Mouse (Mus musculus) liver, embryonic 15.5 days (tissue): ENCODE measurements at regions not wholly inside any gene's neighbourhood (a gene's known extent, or its start where the extent isn't known, plus 50 kb on each side); places are given as distances from the start of the nearest gene placed in this dataset.

Experiments used
- ATAC-seq: fragments of 200-750 bp; cut with Nextera tagmentation; 2 replicates; pipeline ENCODE4 v1.8.0; 2017; ENCODE audit warnings: moderate number of reproducible peaks, mild to moderate bottlenecking, moderate library complexity; ENCODE audit not compliant: insufficient read depth
- H3K27ac ChIP-seq: fragments of 300-500 bp; sonication (generic); replicated peaks from 2 replicates; pipeline ENCODE4 v1.5.1; 2015; ENCODE audit warnings: mild to moderate bottlenecking, inconsistent platforms
- H3K27me3 ChIP-seq: fragments of 300-500 bp; sonication (generic); 2 replicates; pipeline ENCODE4 v1.6.1; 2015; ENCODE audit warnings: mild to moderate bottlenecking, inconsistent platforms
- H3K36me3 ChIP-seq: fragments of 300-500 bp; sonication (generic); replicated peaks from 2 replicates; pipeline ENCODE4 v1.6.1; 2015; ENCODE audit warnings: moderate library complexity, mild to moderate bottlenecking, inconsistent platforms
- H3K4me1 ChIP-seq: fragments of 300-500 bp; sonication (generic); replicated peaks from 2 replicates; pipeline ENCODE4 v1.6.1; 2015; ENCODE audit warnings: inconsistent platforms
- H3K4me2 ChIP-seq: fragments of 300-500 bp; sonication (generic); 2 replicates; pipeline ENCODE4 v1.6.1; 2015; ENCODE audit warnings: moderate library complexity, mild to moderate bottlenecking, inconsistent platforms
- H3K4me3 ChIP-seq: fragments of 300-500 bp; sonication (generic); replicated peaks from 2 replicates; pipeline ENCODE4 v1.5.1; 2015; ENCODE audit warnings: mild to moderate bottlenecking, inconsistent platforms
- H3K9ac ChIP-seq: fragments of 300-500 bp; sonication (generic); 2 replicates; pipeline ENCODE4 v1.6.1; 2015; ENCODE audit warnings: moderate library complexity, mild to moderate bottlenecking, inconsistent platforms
- H3K9me3 ChIP-seq: fragments of 300-500 bp; sonication (generic); replicated peaks from 2 replicates; pipeline ENCODE4 v1.6.1; 2016; ENCODE audit warnings: inconsistent platforms
- WGBS: fragments of 180-500 bp; shearing (Covaris S2); methylation state at CpG from one replicate; pipeline ENCODE4 v1.1.7; 2015; ENCODE audit warnings: mixed read lengths; ENCODE audit not compliant: insufficient replicate concordance; 5-methylcytosine and 5-hydroxymethylcytosine counted together

DNA sequence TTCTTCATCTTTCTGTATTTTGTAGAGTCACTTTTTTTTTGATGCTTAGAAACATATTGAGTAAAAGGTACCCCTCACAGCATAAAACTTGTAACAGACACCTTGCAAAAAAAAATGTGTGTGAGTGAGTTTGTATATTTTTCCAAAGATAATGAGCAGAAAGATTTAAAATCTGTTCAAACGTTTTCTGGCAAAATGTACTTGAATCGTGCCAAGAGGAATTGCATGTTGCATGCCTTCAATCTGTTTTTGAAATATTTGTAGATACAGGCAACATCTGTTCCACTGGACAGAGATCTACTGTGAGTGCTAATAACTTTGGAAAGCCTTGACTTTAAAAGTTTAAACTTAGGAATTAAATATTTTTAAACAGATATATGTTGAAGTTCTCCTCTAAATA, 143.5 kb upstream of the Ube2e3 start:
- H3K9ac ChIP-seq: no peak overlapping the region
- peaks cover 15% of the 10 kb centered on the region for H3K4me1 ChIP-seq
- H3K4me3 ChIP-seq: no peak overlapping the region
- no peak overlapping the region for H3K27ac ChIP-seq
- 42% methylated on average over 2 of the region's 2 CpGs for WGBS
- ATAC-seq: no peak
- no peak overlapping the region for H3K4me2 ChIP-seq
- H3K27me3 ChIP-seq: peaks cover 16% of the 10 kb centered on the region
- H3K36me3 ChIP-seq: no peaks in the 10 kb centered on the region
- H3K9me3 ChIP-seq: no peaks in the 10 kb centered on the region

DNA sequence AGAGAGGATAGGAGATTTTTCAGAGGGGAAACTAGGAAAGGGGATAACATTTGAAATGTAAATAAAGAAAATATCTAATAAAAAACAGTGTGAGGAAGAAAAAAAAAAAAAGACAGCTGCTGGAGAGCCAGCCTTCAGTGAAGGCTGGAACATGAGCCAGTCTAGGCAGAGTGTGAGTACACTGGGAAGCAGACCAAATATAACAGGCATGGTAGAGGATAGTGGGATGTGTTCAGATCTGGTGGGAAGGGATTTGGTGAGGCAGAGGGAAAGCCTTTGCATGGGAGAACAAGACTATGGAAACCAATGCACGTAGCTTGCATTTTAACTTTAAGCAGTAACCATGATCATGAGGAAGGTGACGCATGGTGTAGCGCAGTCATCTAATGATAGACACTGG, 144.5 kb upstream of the Ube2e3 start:
- no peak for ATAC-seq
- H3K4me3 ChIP-seq: no peak overlapping the region
- peaks cover 16% of the 10 kb centered on the region for H3K27me3 ChIP-seq
- no peaks in the 10 kb centered on the region for H3K36me3 ChIP-seq
- H3K9ac ChIP-seq: no peak overlapping the region
- H3K4me1 ChIP-seq: peaks cover 21% of the 10 kb centered on the region
- no peak overlapping the region for H3K27ac ChIP-seq
- no peaks in the 10 kb centered on the region for H3K9me3 ChIP-seq
- H3K4me2 ChIP-seq: no peak overlapping the region
- 94% methylated on average over 3 of the region's 3 CpGs for WGBS

DNA sequence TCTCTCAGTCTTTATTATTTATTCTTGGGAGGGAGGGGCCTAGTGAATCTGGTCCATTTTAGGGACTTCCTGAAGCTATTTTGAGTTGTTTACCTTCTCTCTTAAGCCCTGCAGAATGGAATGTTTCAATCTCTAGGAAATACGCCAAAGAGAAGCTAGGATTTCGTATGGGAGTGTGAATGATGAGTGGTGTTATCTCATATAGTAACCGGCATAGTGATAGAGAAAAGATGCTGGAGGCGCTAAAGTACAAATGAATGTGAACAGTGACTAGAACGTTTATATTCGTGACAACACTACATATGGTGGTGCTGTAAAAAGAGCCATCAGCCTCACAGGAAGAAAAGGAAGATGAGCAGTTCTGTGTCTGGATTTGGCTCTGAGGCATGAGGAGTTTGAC, 145.2 kb upstream of the Ube2e3 start:
- Histone ChIP-seq H3K4me3 (no peak overlapping the region), H3K9ac (no peak overlapping the region), H3K36me3 (no peaks in the 10 kb centered on the region), H3K27me3 (peaks cover 16% of the 10 kb centered on the region), H3K9me3 (no peaks in the 10 kb centered on the region), H3K4me2 (no peak overlapping the region), H3K4me1 (peaks cover 23% of the 10 kb centered on the region), H3K27ac (no peak overlapping the region)
- no peak for ATAC-seq
- WGBS: 77% methylated on average over 6 of the region's 6 CpGs

DNA sequence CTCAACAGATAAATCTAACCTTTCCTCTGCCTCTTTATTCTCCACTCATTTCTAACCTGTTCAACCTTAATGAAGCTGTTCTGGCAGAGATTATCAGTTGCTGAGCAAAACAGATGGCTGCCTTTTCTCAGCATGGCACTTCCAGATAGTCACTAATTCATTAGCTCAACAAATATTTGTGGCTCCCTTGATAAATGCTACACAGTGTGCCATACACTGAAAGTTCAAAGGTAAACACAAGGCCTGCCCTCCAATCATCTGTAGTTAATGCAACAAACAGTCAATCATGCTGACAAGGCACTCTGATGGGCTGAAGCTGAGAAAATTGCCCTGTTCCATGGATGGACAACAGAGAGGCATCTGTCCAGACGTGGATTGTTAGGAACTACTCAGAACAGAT, 149.4 kb upstream of the Ube2e3 start:
- Histone ChIP-seq H3K9me3 (no peaks in the 10 kb centered on the region), H3K4me1 (peaks cover 51% of the 10 kb centered on the region), H3K4me3 (0 out of 2 replicates have a peak overlapping the region, but pooled peaks have one; percentile 35), H3K27ac (peak overlapping the region; percentile 89), H3K4me2 (peak overlapping the region; percentile 45), H3K27me3 (peaks cover under 1% of the 10 kb centered on the region; the same call in 1 of the 2 replicates), H3K36me3 (no peaks in the 10 kb centered on the region), H3K9ac (0 out of 2 replicates have a peak overlapping the region, but pooled peaks have one; percentile 45)
- ATAC-seq: peak; percentile 88
- WGBS: 43% methylated on average over 1 of the region's 1 CpGs

GRCm38 (mm10) chr2:78716157-78716798, 151.6 kb upstream of the Ube2e3 start:
- H3K4me3 ChIP-seq: peak overlapping the region; percentile 39
- H3K4me1 ChIP-seq: peaks cover 51% of the 10 kb centered on the region
- 12% methylated on average over 7 of the region's 7 CpGs for WGBS
- H3K36me3 ChIP-seq: no peaks in the 10 kb centered on the region
- peak; percentile 90 for ATAC-seq
- peak overlapping the region; percentile 96 for H3K27ac ChIP-seq
- H3K9me3 ChIP-seq: no peaks in the 10 kb centered on the region
- H3K9ac ChIP-seq: peak overlapping the region; percentile 54
- H3K4me2 ChIP-seq: peak overlapping the region; percentile 68
- H3K27me3 ChIP-seq: no peaks in the 10 kb centered on the region

- Histone ChIP-seq H3K27me3 (peaks cover 11% of the 10 kb centered on the region; the same call in 1 of the 2 replicates), H3K9me3 (no peaks in the 10 kb centered on the region), H3K4me3 (no peak overlapping the region), H3K27ac (no peak overlapping the region), H3K4me2 (no peak overlapping the region), H3K9ac (no peak overlapping the region), H3K4me1 (no peaks in the 10 kb centered on the region), H3K36me3 (no peaks in the 10 kb centered on the region)
- no peak for ATAC-seq
- 83% methylated on average over 6 of the region's 6 CpGs for WGBS
Measured at GRCm38 (mm10) chr2:78694851-78695250, 173.1 kb upstream of the Ube2e3 start.

- H3K4me1 ChIP-seq: no peaks in the 10 kb centered on the region
- H3K4me3 ChIP-seq: no peak overlapping the region
- no peak overlapping the region for H3K4me2 ChIP-seq
- no peaks in the 10 kb centered on the region for H3K27me3 ChIP-seq
- H3K36me3 ChIP-seq: no peaks in the 10 kb centered on the region
- no peak overlapping the region for H3K9ac ChIP-seq
- WGBS: 75% methylated on average over 2 of the region's 2 CpGs
- ATAC-seq: no peak
- H3K27ac ChIP-seq: no peak overlapping the region
- H3K9me3 ChIP-seq: no peaks in the 10 kb centered on the region
Measured at GRCm38 (mm10) chr2:78656668-78657067, 211.3 kb upstream of the Ube2e3 start.

- Histone ChIP-seq H3K4me3 (no peak overlapping the region), H3K9me3 (no peaks in the 10 kb centered on the region), H3K4me1 (no peaks in the 10 kb centered on the region), H3K27ac (no peak overlapping the region), H3K36me3 (no peaks in the 10 kb centered on the region), H3K9ac (no peak overlapping the region), H3K4me2 (no peak overlapping the region), H3K27me3 (no peaks in the 10 kb centered on the region)
- 63% methylated on average over 7 of the region's 7 CpGs for WGBS
- ATAC-seq: no peak
Measured at GRCm38 (mm10) chr2:78655156-78655855, 212.6 kb upstream of the Ube2e3 start.

DNA sequence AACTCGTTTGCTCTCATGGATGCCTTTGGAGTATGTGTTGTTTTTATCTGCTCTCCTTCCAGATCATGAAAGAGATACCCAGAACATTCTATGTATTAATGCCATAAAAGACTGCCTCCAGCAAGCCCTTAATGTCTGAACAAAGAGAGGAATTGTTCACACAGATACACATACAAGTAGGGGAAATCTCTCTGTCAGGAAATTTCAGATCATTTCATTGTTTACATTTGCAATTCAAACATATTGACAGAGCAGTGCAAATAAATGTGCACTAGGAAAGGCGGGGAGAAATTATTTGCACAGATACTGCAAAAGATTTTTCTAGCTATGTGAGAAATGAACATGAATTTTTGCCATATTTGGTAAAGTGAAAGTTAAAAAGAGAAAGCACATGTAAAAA, 216.4 kb upstream of the Ube2e3 start:
- Histone ChIP-seq H3K4me3 (no peak overlapping the region), H3K36me3 (no peaks in the 10 kb centered on the region), H3K27ac (no peak overlapping the region), H3K4me2 (no peak overlapping the region), H3K4me1 (no peaks in the 10 kb centered on the region), H3K9me3 (no peaks in the 10 kb centered on the region), H3K27me3 (no peaks in the 10 kb centered on the region), H3K9ac (no peak overlapping the region)
- 34% methylated on average over 2 of the region's 2 CpGs for WGBS
- ATAC-seq: no peak

DNA sequence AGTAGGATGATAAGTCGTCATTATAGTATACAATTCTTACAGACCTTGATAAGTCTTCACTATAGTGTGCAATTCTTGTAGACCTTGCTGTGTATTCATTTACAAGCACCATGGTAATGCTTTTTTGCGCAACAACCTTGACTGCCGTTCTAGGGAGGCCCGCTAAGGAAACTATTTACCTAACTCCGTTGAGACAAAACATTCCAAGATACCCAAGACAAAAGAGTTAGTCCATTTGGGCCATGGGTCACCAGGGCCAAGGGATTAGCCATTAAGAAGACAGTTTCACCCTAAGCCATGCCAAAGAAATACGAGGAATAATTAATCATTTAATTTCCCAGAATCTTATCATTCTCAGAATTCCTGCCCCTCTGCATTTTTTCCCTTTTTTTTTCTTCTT, 227.6 kb upstream of the Ube2e3 start:
- WGBS: 66% methylated on average over 6 of the region's 6 CpGs
- no peak overlapping the region for H3K4me3 ChIP-seq
- H3K27me3 ChIP-seq: no peaks in the 10 kb centered on the region
- H3K4me2 ChIP-seq: no peak overlapping the region
- H3K9ac ChIP-seq: no peak overlapping the region
- no peaks in the 10 kb centered on the region for H3K36me3 ChIP-seq
- H3K27ac ChIP-seq: no peak overlapping the region
- H3K9me3 ChIP-seq: no peaks in the 10 kb centered on the region
- no peak for ATAC-seq
- no peaks in the 10 kb centered on the region for H3K4me1 ChIP-seq

DNA sequence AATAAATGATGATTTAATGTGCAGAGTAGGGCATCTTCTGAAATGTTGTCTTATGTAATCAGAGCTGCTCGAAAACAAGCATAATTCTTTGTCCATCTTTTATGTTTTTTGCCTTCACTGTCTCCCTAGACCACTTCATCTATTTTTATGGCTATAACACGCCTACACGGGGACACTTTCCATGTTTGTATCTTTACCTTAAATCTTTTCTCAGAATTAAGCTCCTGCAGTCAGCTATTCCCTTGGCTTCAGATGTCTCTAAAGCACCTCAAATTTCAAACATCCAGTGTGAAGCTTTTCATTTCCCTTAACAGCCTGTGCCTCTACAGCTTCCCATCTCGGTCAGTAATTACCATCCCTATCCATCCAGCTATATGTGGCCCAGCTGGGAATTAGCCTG, 242.7 kb upstream of the Ube2e3 start:
- no peak overlapping the region for H3K4me3 ChIP-seq
- no peaks in the 10 kb centered on the region for H3K27me3 ChIP-seq
- no peak overlapping the region for H3K27ac ChIP-seq
- H3K9me3 ChIP-seq: no peaks in the 10 kb centered on the region
- H3K36me3 ChIP-seq: no peaks in the 10 kb centered on the region
- no peaks in the 10 kb centered on the region for H3K4me1 ChIP-seq
- H3K4me2 ChIP-seq: no peak overlapping the region
- 62% methylated on average over 4 of the region's 4 CpGs for WGBS
- no peak overlapping the region for H3K9ac ChIP-seq
- no peak for ATAC-seq

DNA sequence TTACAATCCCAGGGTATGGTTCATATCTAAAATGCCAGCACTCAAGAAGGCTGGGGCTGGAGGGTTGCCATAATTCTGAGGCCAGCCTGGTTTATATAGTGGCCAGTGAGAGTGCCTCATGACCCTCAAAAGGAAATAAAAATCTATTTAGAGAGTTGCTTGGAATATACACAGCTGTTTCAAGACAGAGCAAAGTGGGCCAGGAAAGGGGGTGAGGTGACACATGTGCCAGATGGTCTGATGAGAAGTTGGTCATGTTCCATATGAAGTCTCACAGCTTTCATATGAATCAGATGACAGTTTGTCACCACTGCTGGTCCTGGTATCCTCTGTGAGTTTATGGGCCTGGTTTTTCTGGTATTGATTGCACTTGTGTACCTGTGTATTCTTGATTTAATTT, 261.5 kb upstream of the Ube2e3 start:
- Histone ChIP-seq H3K9ac (no peak overlapping the region), H3K4me1 (no peaks in the 10 kb centered on the region), H3K27me3 (no peaks in the 10 kb centered on the region), H3K27ac (no peak overlapping the region), H3K4me3 (no peak overlapping the region), H3K4me2 (no peak overlapping the region), H3K9me3 (no peaks in the 10 kb centered on the region), H3K36me3 (no peaks in the 10 kb centered on the region)
- no peak for ATAC-seq
